Mouse (Mus musculus) frontal cortex, adult (tissue): ENCODE measurements around the gene Rsl1d1.
"Not testable (repeated sequence)": the region's sequence is repeated elsewhere in the genome, so short reads cannot be mapped to it uniquely, and the experiment has no call there.

Experiments used
- ATAC-seq: cut with Nextera tagmentation; 2 replicates; pipeline ENCODE4 v1.9.2; 2017; ENCODE audit warnings: mild to moderate bottlenecking, moderate library complexity, mixed read lengths; ENCODE audit not compliant: low TSS enrichment

Gene Rsl1d1

DNA sequence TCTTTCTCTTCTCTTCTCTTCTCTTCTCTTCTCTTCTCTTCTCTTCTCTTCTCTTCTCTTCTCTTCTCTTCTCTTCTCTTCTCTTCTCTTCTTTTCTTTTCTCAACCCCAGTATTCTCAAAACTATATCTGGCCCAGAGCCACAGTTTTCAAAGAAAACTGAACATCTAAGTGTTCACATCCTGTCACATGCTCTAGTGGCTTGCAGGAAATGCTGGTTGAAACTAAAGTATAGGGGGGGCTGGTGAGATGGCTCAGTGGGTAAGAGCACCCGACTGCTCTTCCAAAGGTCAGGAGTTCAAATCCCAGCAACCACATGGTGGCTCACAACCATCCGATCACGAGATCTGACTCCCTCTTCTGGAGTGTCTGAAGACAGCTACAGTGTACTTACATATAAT lies 45.4 kb downstream of the Rsl1d1 start:
- ATAC-seq = not testable (repeated sequence)

DNA sequence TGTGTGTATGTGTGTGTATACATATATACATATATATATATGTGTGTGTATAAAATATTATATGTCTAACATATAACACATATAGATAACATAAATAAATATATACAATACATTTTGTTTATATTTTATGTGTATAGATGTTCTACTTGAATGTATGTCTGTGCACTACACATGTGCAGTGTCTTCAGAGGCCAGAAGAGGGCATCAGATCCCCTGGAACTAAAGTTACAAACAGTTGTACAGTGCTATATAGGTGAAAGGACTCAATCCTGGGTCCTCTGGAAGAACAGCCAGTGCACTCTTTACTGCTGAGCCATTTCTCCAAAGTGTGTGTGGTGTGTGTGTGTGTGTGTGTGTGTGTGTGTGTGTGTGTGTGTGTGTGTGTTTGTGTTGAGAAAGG lies 48.6 kb downstream of the Rsl1d1 start:
- no peak for ATAC-seq

DNA sequence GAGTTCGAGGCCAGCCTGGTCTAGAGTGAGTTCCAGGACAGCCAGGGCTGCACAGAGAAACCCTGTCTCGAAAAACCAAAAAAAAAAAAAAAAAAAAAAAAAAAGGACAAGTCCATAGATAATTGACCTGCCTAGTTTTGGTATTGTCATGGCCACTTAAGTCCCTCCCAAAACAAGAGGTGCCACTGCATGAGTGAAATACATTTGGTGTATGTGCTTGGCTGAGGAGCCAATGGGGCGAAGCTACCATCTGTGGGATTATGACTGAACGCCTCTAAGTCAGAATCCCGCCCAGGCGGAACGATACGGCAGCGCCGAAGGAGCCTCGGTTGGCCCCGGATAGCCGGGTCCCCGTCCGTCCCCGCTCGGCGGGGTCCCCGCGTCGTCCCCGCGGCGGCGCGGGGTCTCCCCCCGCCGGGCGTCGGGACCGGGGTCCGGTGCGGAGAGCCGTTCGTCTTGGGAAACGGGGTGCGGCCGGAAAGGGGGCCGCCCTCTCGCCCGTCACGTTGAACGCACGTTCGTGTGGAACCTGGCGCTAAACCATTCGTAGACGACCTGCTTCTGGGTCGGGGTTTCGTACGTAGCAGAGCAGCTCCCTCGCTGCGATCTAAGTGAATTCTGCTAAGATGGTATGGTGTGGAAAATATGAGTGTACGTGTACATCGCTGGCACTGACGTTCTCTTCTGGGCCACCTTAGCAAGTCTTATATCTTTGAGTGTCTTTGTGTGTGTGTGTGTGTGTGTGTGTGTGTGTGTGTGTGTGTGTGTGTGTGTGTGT lies 59.2 kb downstream of the Rsl1d1 start:
- ATAC-seq = not testable (repeated sequence)
